Mouse (Mus musculus) c-Kit-positive CD71-positive TER-119-positive erythroid progenitor cells, embryonic 14.5 days (primary cell): ENCODE results near the gene Wdr46.
"Not testable (repeated sequence)": the region's sequence is repeated elsewhere in the genome, so short reads cannot be mapped to it uniquely, and the experiment has no call there.

Experiments
- DNase-seq: peaks from one replicate; pipeline ENCODE4 v3.0.0-alpha.2; 2013; ENCODE audit warnings: low spot score

Wdr46 gene

DNA sequence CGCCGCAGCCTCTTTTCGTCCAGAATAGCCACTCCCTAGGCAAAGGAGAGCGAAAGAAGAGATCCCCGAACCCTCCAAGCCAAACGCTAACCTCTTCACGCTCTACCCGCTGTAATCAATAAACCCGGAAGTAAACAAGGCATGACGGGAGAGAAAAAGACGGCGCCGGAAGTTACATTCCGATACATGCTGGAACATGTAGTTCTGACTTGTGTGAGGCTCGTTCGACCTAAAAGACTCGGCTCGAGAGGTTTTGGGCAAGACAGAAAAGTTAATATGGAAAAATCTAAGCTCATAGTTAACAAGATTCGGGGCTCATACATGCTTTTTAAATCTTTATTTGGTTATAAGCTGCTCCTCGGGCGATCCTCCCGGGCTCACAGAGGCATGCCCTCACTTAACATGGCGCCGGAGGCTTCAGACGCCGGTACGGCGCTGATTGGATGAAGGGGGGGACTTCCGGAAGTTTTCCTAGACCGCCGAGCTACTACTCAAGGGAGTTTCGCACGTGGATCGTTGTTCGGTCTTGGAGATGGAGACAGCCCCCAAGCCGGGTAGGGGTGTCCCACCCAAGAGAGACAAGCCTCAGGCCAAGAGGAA, at the start of gene Wdr46, which contains the start of gene Pfdn6:
Gene Wdr46, plus strand, starts transcription at position 455 of the 600 bp plus-strand sequence.
Gene Pfdn6, minus strand, starts transcription at position 138 of the 600 bp plus-strand sequence.
- DNase-seq = peak; percentile 89

DNA sequence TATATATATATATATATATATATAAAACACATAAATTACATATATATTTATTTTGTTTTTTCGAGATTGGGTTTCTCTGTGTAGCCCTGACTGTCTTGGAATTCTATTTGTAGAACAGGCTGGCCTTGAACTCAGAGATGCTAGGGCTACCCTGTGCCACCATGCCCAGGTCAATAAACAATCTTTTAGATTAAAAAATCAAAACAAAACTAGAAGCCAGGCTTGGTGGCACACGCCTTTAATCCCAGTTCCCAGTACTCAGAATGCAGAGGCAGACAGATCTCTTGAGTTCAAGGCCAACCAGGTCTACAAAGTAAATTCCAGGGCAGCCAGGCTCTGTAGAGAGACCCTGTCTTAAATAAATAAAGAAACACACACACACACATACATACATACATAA, 49.1 kb upstream of the Wdr46 start:
- no peak for DNase-seq

DNA sequence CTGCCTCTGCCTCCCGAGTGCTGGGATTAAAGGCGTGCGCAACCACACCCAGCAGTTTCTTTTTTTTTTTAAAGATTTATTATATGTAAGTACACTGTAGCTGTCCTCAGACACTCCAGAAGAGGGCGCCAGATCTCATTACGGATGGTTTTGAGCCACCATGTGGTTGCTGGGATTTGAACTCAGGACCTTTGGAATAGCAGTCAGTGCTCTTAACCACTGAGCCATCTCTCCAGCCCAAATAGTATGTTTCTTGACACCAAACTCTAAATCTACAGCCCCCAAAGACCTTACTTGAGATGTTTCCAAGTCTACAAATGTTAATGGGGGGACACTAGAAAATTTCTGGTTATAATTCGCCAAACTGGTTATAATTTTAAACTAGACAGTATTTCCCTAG, 48.6 kb upstream of the Wdr46 start:
- DNase-seq = not testable (repeated sequence)

DNA sequence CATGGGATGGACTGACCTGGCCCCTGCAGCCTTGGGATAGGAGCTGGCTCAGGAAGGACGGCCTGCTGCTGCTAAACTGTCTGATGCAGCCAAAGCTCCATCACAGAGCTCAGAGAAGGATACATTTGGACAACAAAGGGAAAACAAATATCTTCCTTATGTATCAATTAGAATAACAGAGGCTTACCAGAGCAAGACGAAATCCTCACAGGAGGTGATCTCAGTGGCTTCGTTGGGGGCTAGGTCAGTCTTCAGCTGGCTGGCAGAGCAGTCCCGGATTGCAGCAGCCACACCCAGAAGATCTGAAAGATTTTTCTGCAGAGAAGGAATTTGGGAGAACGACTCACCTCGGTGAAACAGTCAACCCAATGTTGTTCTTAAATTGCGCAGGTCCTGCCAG, 48.0 kb upstream of the Wdr46 start:
- no peak for DNase-seq

DNA sequence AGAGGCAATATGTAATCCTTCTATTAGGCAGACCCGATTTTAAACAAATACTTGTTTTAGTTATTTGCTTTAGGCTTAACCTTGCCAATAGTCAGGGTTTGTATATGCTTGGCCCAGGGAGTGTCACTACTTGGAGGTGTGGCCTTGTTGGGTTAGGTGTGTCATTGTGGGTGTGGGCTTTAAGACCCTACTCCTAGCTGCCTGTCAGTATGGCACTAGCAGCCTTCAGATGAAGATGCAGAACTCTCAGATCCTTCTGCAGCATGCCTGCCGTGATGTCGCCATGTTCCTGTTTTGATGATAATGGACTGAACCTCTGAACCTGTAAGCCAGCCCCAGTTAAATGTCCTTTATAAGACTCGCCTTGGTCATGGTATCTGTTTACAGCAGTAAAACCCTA, 47.4 kb upstream of the Wdr46 start:
- DNase-seq = not testable (repeated sequence)

DNA sequence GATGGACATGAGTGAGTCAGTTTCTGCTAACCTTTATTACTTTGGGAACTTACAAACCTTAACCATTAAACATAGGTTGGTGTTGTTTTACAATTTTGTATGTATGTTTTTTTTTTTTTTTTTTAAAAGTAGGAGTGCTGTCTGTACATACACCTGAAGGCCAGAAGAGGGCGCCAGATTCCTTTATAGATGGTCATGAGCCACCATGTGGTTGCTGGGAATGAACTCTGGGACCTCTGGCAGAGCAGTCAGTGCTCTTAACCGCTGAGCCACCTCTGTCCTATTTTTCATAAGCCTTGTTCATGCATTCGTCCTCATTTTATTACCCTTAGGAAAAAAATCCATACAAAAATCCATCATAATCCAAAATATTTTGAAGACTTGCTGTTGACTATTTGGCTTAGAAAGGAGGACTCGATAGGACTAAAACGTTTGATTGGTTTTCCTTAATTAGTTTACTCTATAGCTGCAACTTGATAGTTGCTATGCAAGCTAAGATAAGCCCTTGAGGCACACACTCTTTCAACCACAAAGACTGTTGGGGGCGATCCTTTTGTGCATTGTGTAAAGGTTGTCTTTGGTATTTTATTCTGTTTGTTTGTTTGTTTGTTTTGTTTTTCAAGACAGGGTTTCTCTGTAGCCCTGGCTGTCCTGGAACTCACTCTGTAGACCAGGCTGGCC, 43.2 kb upstream of the Wdr46 start:
- DNase-seq = peak; percentile 83

DNA sequence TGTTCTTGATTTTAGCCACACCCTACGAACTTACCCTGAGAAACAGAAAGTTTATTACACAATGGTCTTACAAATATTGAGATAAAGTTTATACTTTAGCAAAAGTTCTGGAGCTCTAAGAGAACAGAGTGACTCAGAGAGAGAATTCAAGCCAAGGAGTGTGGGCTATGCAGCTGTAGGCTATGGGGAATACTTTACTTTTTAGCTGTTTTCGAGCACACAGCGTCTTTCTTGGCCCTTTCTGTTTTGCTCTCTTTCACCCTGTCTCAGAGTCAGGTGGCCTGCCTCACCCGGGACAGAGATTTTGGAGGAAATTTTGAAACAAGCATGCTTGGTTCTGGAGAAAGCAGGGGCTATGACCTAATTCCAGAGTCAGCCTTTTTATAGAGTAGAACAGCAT, 42.3 kb upstream of the Wdr46 start:
- not testable (repeated sequence) for DNase-seq

DNA sequence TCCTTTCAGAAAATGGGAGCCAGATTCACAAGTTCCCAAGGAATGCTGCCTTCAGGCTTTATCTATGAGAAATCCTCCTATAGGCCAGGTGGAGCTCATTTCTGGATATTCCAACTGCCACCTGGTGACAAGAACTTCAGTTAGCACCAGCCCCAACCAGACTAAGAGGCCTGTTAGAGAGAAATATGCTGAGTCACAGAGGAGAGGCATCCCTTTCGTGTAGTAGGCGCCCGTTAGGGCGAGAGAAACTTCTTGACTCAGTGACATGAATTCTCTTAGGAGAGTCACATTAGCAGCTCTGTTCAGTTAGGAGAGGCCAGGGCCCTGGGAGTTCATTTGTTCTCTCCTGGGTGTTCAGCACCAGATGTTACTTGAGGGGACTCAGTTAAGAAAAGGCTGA, 40.8 kb upstream of the Wdr46 start:
- DNase-seq = no peak

DNA sequence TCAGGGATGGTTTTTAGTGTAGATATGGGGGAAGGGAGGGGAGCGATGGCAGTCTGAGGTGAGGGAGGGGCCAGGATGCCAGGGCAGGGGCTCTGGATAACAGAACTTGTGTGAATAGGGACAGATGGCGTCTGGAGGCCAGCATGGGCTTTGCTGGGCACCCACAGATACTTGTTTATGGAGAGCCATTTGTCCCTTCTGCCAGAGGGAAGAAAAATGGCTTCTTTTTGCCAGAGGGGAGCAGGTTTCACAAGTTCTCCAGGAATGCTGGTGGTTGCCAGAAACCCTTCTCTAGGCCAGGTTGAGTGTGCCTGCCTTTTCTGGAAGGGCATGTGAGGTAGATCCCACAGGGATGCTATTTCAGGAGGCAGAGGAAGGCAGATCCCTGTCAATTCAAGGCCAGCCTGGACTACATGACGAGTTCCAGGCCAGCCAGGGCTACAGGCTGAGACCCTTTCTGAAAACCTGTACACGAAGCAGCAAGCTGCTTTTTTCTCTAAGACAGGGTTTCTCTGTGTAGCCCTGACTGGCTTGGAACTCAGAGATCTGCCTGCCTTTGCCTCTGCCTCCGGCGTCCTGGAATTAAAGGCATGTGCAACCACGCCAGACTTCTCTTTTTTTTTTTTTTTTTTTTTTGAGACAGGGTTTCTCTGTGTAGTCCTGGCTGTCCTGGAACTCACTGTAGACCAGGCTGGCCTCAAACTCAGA, 40.0 kb upstream of the Wdr46 start:
- DNase-seq = no peak

DNA sequence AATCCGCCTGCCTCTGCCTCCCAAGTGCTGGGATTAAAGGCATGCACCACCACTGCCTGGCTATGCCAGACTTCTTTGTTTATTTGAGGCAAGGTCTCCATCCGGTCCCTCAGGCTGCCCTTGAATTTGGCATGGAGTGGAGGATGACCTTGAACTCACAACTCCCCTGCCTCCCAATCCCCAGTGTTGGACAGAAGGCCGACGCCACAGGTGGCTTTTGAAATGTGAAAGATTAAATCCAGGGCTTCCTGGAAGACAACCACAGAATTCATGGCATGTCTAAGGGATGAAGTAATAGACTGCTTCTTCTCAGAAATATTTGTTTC, 39.5 kb upstream of the Wdr46 start:
- no peak for DNase-seq

DNA sequence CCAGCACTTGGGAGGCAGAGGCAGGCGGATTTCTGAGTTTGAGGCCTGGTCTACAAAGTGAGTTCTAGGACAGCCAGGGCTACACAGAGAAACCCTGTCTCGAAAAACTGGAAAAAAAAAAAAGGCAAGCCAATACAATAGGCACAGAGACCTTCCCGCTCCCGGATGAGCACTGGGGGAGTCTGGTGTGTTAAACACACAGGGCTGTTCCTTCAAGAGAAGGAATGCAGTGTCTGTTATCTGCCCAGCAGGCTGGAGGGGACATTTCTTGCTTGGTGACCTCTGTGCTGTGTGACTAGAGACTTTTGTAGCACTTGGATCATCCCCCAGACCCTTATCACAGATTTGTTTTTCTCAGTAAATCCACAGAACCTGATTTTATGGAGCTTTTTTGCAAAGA, 38.8 kb upstream of the Wdr46 start:
- DNase-seq = no peak

DNA sequence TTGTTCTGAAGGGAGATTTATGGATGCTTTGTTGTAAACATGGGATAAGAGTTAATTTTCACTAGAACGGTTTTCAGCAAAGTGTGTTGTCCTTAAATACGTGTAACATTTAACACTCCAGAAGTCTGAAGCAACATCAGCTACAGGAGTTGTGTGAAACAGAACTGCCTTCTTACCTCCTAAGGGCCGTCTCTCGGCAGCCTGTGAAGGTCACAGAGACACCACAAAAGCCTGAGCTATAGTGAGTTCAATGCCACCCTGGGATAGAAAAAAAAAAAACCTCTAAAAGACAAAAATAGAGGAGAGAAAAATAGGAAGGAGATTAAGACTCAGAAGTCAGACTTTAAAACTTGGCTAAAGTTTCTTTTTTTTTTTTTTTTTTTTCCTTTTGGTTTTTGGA, 38.4 kb upstream of the Wdr46 start:
- DNase-seq = no peak

DNA sequence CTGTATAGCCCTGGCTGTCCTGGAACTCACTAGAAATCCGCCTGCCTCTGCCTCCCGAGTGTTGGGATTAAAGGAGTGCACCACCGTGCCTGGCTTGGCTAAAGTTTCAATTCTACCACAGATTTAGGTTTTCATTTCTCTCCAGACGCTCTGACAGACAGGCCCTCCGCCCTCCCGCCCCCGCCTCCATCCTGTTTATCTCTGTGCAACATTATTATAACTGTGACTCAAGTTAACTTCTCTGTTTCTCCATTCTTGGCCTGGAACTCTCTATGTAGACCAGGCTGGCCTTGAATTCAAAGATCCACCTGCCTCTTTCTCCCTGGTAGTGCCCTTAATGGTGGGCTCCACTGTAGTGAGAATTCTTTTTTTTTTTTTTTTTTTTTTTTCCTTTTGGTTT, 38.0 kb upstream of the Wdr46 start:
- DNase-seq = peak; percentile 35

DNA sequence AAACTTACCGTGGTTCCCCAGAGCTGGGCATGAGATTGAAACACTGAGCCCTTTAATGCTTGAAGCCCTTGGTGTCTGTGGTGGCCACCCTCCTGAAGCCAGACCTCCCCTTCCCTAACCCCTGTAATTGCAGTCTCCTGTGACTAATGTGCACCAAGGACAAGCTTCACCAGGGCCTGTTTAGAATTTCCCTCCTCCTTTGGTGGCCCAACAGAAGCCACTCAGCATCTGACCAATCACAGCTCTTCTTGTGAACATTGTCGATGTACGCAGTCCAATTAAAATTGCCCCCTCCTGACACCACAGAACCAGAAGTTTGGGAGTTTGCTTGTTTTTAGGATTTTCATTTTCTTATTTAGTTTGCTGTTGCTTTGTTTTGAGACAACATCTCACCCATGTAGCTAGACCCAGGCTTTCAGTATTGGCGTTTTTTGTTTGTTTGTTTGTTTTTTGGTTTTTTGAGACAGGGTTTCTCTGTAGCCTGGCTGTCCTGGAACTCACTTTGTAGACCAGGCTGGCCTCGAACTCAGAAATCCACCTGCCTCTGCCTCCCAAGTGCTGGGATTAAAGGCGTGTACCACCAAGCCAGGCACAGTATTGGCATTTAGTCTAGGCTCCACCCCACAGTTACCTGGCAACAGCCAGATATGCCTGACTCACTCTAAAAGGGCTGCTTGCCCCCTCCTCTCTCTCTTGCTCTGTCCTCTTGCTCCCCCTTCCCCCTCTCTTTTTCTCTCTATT, 36.4 kb upstream of the Wdr46 start:
- DNase-seq = not testable (repeated sequence)

DNA sequence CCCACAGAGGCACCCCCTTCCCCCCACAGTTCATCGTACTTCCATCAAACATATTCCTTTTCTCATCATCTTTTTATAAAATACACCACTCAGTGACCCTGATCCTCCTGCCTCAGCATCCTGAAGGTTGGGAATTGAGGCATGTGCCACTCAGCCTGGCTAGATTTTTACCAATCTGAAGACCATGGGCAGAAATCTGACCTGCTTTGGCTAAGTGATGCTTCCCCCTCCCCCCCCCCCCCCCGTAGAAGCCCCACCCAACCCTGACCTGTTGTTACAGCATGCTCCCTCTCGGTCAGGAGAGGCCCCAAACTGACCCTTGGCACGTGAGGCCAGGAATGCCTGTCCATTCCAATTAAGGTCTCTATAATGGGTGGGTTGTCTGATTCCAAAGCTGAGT, 35.6 kb upstream of the Wdr46 start, which contains the start of gene Platr17:
Gene Platr17, plus strand, starts transcription at position 301 of the 400 bp plus-strand sequence.
- not testable (repeated sequence) for DNase-seq

DNA sequence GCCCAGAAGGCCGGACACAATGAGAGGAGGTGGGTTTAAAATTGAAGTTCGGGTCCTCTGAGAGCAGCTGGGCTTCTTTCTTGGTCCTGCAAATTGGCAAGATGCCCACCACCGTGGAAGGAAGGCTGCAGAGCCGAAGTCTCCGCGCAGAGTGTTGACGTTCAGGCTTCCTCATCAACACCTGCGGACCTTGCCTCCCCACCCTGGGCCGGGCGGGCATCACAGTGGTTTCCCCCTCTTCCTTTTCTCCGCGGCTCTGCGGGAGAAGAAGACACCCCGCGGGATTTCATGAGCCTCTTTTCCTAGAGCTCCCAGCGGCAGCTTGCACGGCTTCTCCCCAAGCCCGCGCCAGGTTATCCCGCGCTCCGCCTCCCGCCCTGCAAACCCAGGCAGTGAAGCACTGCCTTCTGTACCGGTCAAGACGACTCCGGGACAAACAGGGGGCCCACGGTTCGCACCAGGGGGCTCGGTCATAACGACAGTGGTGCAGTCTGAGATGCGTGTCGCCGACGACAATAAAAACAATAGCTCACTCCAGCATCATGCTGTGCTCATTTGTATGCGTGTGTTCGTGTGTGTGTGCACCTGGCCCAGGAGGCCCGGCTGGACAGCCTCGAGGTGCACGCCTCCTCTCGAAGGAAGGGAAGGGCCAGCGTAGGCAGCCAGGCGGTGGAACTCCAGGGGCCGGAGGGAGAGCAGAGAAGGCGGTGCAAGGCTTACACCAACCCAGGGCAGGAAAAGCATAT, 32.0 kb upstream of the Wdr46 start:
- no peak for DNase-seq

DNA sequence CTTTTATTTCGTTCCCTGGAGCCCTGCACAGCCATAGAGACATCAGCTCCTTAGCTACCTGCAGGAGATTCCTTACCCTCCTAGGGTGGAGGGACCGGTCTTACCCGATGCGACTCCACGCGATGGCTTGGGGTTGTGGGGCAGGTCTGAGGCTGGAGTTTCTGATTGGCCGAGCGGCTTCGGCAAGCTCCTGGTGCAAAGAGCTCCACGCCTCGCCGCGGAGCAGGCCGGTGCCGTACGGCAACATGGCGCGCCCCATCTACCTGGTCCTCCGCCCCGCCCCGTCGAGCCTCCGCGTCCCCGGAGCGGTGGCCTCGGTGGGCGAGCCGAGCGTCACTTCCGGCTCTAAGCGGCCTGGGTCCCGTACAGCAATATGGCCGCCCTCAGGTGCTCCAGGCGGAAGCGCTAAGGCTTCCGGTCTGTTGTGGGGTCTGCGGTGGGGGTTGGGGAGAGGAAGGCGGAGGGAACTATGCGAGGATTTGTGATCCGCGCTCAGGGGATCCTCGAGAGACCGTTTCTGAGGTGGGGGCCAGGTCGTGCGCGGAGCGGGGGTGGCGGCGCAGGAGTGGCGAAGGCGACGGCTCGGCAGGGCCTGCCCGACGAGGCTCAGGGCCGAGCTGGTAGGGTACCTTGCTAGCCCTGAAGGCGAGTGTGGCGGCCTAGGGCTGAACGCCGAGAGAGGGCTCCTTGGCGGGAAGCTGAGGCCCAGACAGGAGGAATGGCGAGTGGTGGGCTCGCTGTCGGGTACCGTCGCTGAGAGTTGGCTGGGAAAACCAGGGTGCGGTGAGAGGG, 31.2 kb upstream of the Wdr46 start, which contains the start of gene Daxx:
Gene Daxx, plus strand, starts transcription at position 338 of the 792 bp plus-strand sequence.
- DNase-seq = peak; percentile 94

DNA sequence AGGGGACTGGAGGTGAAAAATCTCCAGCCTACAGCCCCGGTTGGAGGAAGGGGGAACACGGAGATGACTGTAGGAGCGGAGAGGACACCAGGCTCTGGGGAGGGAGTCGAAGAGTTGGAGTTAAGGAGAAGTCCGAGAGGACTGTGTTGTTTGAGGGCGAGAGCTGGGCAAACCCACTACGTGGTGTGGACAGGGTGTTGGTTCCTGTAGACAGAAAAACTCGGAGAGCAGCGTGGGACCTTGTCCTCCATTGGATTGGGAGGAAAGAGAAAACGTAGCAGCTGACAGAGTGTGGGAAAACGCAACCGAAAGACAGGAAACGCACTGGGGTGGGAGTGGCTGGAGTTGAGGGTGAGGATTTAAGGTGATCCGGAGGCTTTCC, 30.6 kb upstream of the Wdr46 start:
- peak; percentile 36 for DNase-seq

DNA sequence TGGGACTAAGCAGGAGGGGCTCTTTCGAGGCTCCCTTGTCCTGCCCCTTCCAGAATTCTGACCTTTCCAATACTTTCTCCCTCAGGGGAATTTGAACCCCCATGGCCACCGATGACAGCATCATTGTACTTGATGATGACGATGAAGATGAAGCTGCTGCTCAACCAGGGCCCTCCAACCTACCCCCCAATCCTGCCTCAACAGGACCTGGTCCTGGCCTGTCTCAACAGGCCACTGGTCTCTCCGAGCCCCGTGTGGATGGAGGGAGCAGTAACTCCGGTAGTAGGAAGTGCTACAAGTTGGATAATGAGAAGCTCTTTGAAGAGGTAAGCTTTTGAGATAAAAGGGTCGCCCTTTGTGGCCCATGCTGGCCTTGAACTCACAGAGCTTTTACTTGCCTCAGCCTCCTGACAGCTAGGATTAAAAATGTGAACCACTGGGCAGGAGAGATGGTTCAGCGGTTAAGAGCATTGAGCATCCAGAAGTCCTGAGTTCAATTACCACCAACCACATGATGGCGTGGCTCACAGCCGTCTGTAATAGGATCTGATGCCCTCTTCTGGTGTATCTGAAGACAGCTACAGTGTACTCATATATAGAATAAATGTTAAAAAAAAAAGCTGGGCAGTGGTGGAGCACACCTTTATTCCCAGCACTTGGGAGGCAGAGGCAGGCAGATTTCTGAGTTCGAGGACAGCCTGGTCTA, 30.0 kb upstream of the Wdr46 start:
- no peak for DNase-seq

DNA sequence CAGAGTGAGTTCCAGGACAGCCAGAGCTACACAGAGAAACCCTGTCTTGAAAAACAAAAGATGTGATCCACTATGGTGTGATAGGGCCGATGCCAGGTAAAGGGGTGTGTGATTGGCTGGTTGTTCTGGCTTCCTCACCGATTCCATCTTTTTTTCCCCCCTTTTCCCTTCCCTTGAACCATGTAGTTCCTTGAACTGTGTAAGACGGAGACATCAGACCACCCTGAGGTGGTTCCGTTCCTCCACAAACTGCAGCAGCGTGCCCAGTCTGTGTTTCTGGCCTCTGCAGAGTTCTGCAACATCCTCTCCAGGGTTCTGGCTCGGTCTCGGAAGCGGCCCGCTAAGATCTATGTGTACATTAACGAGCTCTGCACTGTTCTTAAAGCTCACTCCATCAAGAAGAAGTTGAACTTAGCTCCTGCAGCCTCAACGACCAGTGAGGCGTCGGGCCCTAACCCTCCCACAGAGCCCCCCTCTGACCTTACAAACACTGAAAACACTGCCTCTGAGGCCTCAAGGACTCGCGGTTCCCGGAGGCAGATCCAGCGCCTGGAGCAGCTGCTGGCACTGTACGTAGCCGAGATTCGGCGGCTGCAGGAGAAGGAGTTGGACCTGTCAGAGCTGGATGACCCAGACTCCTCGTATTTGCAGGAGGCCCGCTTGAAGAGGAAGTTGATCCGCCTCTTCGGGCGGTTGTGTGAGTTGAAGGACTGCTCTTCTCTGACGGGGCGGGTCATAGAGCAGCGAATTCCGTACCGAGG, 29.2 kb upstream of the Wdr46 start:
- DNase-seq = no peak
